Comparison of ENCODE assay signal across 26 mouse cellular contexts in genomic region chr1:185802156-185802555, GRCm38 (mm10).
"Had no signal": no experiment of that assay in that cellular context is flagged by ENCODE, and none has a peak within 500 bp of the region (broad histone marks: within the 10 kb centered on the region; RNA-seq: fewer than 3 reads in every experiment).

No protein-coding gene starts in this region.

- H3K36me3 ChIP-seq: limb, embryonic 10.5 days; limb, embryonic 12.5 days; limb, embryonic 13.5 days; limb, embryonic 15.5 days; liver, embryonic 12.5 days; liver, embryonic 13.5 days; liver, embryonic 15.5 days; lung, embryonic 15.5 days; midbrain, embryonic 10.5 days; midbrain, embryonic 12.5 days; midbrain, embryonic 13.5 days; midbrain, embryonic 15.5 days; neural tube, embryonic 12.5 days had no signal

- H3K27me3 ChIP-seq: limb, embryonic 12.5 days; limb, embryonic 13.5 days; limb, embryonic 15.5 days; liver, embryonic 12.5 days; liver, embryonic 13.5 days; liver, embryonic 15.5 days; lung, embryonic 15.5 days; megakaryocyte, embryonic 14.5 days; midbrain, embryonic 12.5 days; midbrain, embryonic 13.5 days; midbrain, embryonic 15.5 days; neural tube, embryonic 12.5 days had no signal

- H3K4me2 ChIP-seq: limb, embryonic 12.5 days; limb, embryonic 13.5 days; limb, embryonic 15.5 days; liver, embryonic 11.5 days; liver, embryonic 12.5 days; liver, embryonic 13.5 days; liver, embryonic 15.5 days; lung, embryonic 14.5 days; lung, embryonic 15.5 days; midbrain, embryonic 11.5 days; midbrain, embryonic 12.5 days; midbrain, embryonic 13.5 days; midbrain, embryonic 15.5 days; neural tube, embryonic 12.5 days had no signal

- DNase-seq: left cerebral cortex, postnatal 4 days; liver; liver, embryonic 13.5 days; liver, postnatal 0 days; lung, adult 18-20 months; lung, adult 2 months; lung, embryonic 14.5 days; lung, postnatal 10 days; lung, postnatal 14 days; lung, postnatal 36 days; lung, postnatal 4 days had no signal

- H3K4me3 ChIP-seq: limb, embryonic 10.5 days; limb, embryonic 12.5 days; limb, embryonic 13.5 days; limb, embryonic 15.5 days; liver, embryonic 12.5 days; liver, embryonic 13.5 days; liver, embryonic 15.5 days; lung, embryonic 15.5 days; megakaryocyte, embryonic 14.5 days; midbrain, embryonic 10.5 days; midbrain, embryonic 12.5 days; midbrain, embryonic 13.5 days; midbrain, embryonic 15.5 days; neural tube, embryonic 12.5 days had no signal
